10 mouse cellular contexts compared by ENCODE assay signal in the genomic region with DNA sequence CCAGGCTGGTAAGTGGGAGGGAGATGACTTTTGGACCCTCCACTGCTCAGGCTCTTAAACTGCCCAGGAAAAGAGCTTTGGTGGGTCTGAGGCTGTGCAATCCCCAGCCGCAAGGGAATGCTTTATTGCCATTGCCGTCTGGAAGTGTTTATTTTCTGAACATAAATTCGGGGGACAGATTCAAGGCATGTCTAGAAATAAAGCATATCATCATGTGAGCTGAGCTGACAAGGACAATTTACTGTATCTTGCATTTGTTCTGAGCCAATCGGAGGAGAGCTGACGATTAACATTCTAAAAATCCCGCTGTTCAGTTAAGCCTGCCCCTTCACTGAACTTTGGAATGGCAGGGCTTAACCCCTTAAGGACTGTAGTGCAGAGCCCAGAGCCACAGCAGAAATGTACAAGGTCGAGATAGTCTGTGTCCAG.
DNase-seq lines count a peak whose midpoint lies in the region; ATAC-seq lines count a peak whose summit lies in the region.
"Had no signal": no experiment of that assay in that cellular context is flagged by ENCODE, and none has a peak within 500 bp of the region (broad histone marks: within the 10 kb centered on the region; RNA-seq: fewer than 3 reads in every experiment).

No protein-coding gene starts in this region.

- H3K36me3 ChIP-seq in hindbrain, embryonic 14.5 days (replicated peaks; ENCODE audit: control insufficient read depth, insufficient read depth): no peaks in the 10 kb centered on the region
- no peaks in the 10 kb centered on the region for H3K36me3 ChIP-seq in midbrain, embryonic 13.5 days

- H3K4me1 ChIP-seq in hindbrain, embryonic 14.5 days (replicated peaks; ENCODE audit: control insufficient read depth, insufficient read depth, low read length): 0 out of 2 replicates have a peak, but pooled peaks cover 9% of the 10 kb centered on the region
- peaks cover 9% of the 10 kb centered on the region for H3K4me1 ChIP-seq in midbrain, embryonic 13.5 days (replicated peaks)

- H3K9me3 ChIP-seq in hindbrain, embryonic 14.5 days (ENCODE audit: control insufficient read depth, low read length): peaks cover 5% of the 10 kb centered on the region
- no peaks in the 10 kb centered on the region; the same call in 1 of the 2 replicates for H3K9me3 ChIP-seq in midbrain, embryonic 13.5 days

- 11% methylated on average over 7 of the region's 7 CpGs for WGBS in hindbrain, embryonic 14.5 days
- 6% methylated on average over 7 of the region's 7 CpGs for WGBS in midbrain, embryonic 13.5 days

- no peak overlapping the region for H3K27ac ChIP-seq in hindbrain, embryonic 14.5 days
- no peak overlapping the region for H3K27ac ChIP-seq in midbrain, embryonic 13.5 days

- peak; percentile 5 for DNase-seq in adrenal gland, postnatal 10 days
- no peak for DNase-seq in adrenal gland, adult 8-10 months
- DNase-seq in embryo, embryonic 11 days: peak; percentile 81
- no peak for DNase-seq in hindbrain, embryonic 14.5 days (ENCODE audit: low spot score)
- DNase-seq in right cerebral cortex, postnatal 25 days: no peak
- DNase-seq in frontal cortex, postnatal 25 days (ENCODE audit: low spot score in 2 of 2): no peak
- DNase-seq: cerebellum, postnatal 14 days; thymus, postnatal 14 days had no signal

- peak; percentile 31; the same call in 1 of the 2 replicates for ATAC-seq in hindbrain, embryonic 14.5 days (ENCODE audit: low FRiP score)
- peak; percentile 76 for ATAC-seq in midbrain, embryonic 13.5 days
- ATAC-seq in cerebellum, adult (ENCODE audit: insufficient number of reproducible peaks, low FRiP score, low TSS enrichment): no peak

- no peak overlapping the region for H3K9ac ChIP-seq in hindbrain, embryonic 14.5 days
- H3K9ac ChIP-seq in midbrain, embryonic 13.5 days (replicated peaks): 0 out of 2 replicates have a peak overlapping the region, but pooled peaks have one; percentile 19

- peak overlapping the region; percentile 45 for H3K4me2 ChIP-seq in hindbrain, embryonic 14.5 days (replicated peaks)
- H3K4me2 ChIP-seq in midbrain, embryonic 13.5 days (replicated peaks): peak overlapping the region; percentile 42

- no peak overlapping the region for H3K4me3 ChIP-seq in hindbrain, embryonic 14.5 days (replicated peaks; ENCODE audit: low read length)
- H3K4me3 ChIP-seq in midbrain, embryonic 13.5 days (replicated peaks): no peak overlapping the region; the same call in 1 of the 2 replicates

- H3K27me3 ChIP-seq in hindbrain, embryonic 14.5 days (ENCODE audit: control insufficient read depth, insufficient read depth, low read length): no peaks in the 10 kb centered on the region
- no peaks in the 10 kb centered on the region for H3K27me3 ChIP-seq in midbrain, embryonic 13.5 days

Comparison
In these comparisons a context has a peak if more than half of its experiments do, and no peak if none do; other contexts are left out.
1. DNase-seq: peak in adrenal gland, postnatal 10 days (single experiment) and embryo, embryonic 11 days (single experiment); none in adrenal gland, adult 8-10 months (single experiment), hindbrain, embryonic 14.5 days (single experiment), right cerebral cortex, postnatal 25 days (single experiment) and frontal cortex, postnatal 25 days (0 of 2).